8 mouse cellular contexts compared by ENCODE assay signal in genomic region chr2:166563890-166564289, GRCm38 (mm10).
A peak's percentile ranks its signal among the peaks of the same experiment; 100 is the strongest.
DNase-seq lines count a peak whose midpoint lies in the region; ATAC-seq lines count a peak whose summit lies in the region.

No protein-coding gene starts in this region.

- DNase-seq in adipocyte (ENCODE audit: low spot score), result peak; percentile 85
- DNase-seq in embryo, embryonic 10 days (ENCODE audit: low spot score), result peak; percentile 94
- DNase-seq in gastrocnemius, postnatal 25 days, result peak; percentile 59
- DNase-seq in intestine, embryonic 14.5 days (ENCODE audit: low spot score), result peak; percentile 97
- peak; percentile 83 for DNase-seq in left cerebral cortex, postnatal 25 days (ENCODE audit: low spot score in 2 of 2)
- peak; percentile 77 for DNase-seq in right cerebral cortex, postnatal 25 days
- DNase-seq in urinary bladder, postnatal 25 days (ENCODE audit: low spot score), result peak; percentile 92

- intact Hi-C loops in left cerebral cortex, postnatal 25 days (cut with DNase I), result loop anchor here (1.0 to 5.0 kb wide), 6 partner anchors 127 to 479 kb away; partner anchors contain the start of gene Sulf2

- no peak overlapping the region for H3K9ac ChIP-seq in intestine, embryonic 14.5 days (ENCODE audit: low read length)

- H3K4me3 ChIP-seq in intestine, embryonic 14.5 days (ENCODE audit: low read depth, low read length), result no peak overlapping the region

- no peak overlapping the region for H3K27ac ChIP-seq in intestine, embryonic 14.5 days (ENCODE audit: low read depth)

- 0 out of 2 replicates have a peak, but pooled peaks cover 6% of the 10 kb centered on the region for H3K4me1 ChIP-seq in intestine, embryonic 14.5 days (replicated peaks; ENCODE audit: control insufficient read depth, insufficient read depth, low read length)

- 0 out of 2 replicates have a peak, but pooled peaks cover 3% of the 10 kb centered on the region for H3K36me3 ChIP-seq in intestine, embryonic 14.5 days (ENCODE audit: control insufficient read depth, insufficient read depth, low read length)

- H3K27me3 ChIP-seq in intestine, embryonic 14.5 days (replicated peaks; ENCODE audit: control insufficient read depth, insufficient read depth, low read length), result no peaks in the 10 kb centered on the region

- peak; percentile 58; the same call in 1 of the 2 replicates for ATAC-seq in intestine, embryonic 14.5 days (replicated peaks; ENCODE audit: low FRiP score, low TSS enrichment, low read depth)
- peak; percentile 64 for ATAC-seq in megakaryocyte-erythroid progenitor cell, adult 5-6 weeks (replicated peaks; ENCODE audit: low FRiP score, low TSS enrichment, poor library complexity, severe bottlenecking)

- peak overlapping the region; percentile 26; the same call in 1 of the 2 replicates for H3K4me2 ChIP-seq in intestine, embryonic 14.5 days (ENCODE audit: low read length)

- 10% methylated on average over 6 of the region's 6 CpGs for WGBS in intestine, embryonic 14.5 days

- no peaks in the 10 kb centered on the region for H3K9me3 ChIP-seq in intestine, embryonic 14.5 days (ENCODE audit: control insufficient read depth, low read length)
